Mouse (Mus musculus) midbrain, postnatal 0 days (tissue): Measurements from ENCODE around the gene Tekt3. TPM values are rescaled to one million over a fixed set of nuclear protein-coding genes. Genes with fewer than 3 reads are reported as not detected.

ENCODE experiments used
- ATAC-seq: fragments of 200-750 bp; cut with Nextera tagmentation; 2 replicates; pipeline ENCODE4 v1.8.0; 2017; ENCODE audit warnings: moderate number of reproducible peaks, mild to moderate bottlenecking, moderate TSS enrichment, moderate library complexity; ENCODE audit not compliant: low FRiP score
- DNase-seq: peaks from one replicate; pipeline ENCODE4 v3.0.0-alpha.2; 2015; ENCODE audit warnings: low spot score
- H3K27ac ChIP-seq: fragments of 300-500 bp; sonication (generic); 2 replicates; pipeline ENCODE4 v1.5.1; 2014; ENCODE audit warnings: low read depth, mild to moderate bottlenecking, low read length, mixed read lengths
- H3K27me3 ChIP-seq: fragments of 300-500 bp; sonication (generic); 2 replicates; pipeline ENCODE4 v1.6.1; 2014; ENCODE audit warnings: low read length, control low read depth, mixed read lengths; ENCODE audit not compliant: insufficient read depth
- H3K36me3 ChIP-seq: fragments of 300-500 bp; sonication (generic); 2 replicates; pipeline ENCODE4 v1.6.1; 2014; ENCODE audit warnings: low read length, control low read depth, mixed read lengths; ENCODE audit not compliant: insufficient read depth
- H3K4me1 ChIP-seq: fragments of 300-500 bp; sonication (generic); 2 replicates; pipeline ENCODE4 v1.6.1; 2014; ENCODE audit warnings: mild to moderate bottlenecking, control low read depth, antibody characterized with exemption, low read length, mixed read lengths; ENCODE audit not compliant: insufficient read depth
- H3K4me2 ChIP-seq: fragments of 300-500 bp; sonication (generic); 2 replicates; pipeline ENCODE4 v1.6.1; 2014; ENCODE audit warnings: low read depth, mild to moderate bottlenecking, low read length, mixed read lengths; ENCODE audit not compliant: poor library complexity, severe bottlenecking
- H3K4me3 ChIP-seq: fragments of 300-500 bp; sonication (generic); 2 replicates; pipeline ENCODE4 v1.5.1; 2014; ENCODE audit warnings: low read depth, mild to moderate bottlenecking, low read length, moderate library complexity
- H3K9ac ChIP-seq: fragments of 300-500 bp; sonication (generic); replicated peaks from 2 replicates; pipeline ENCODE4 v1.6.1; 2014; ENCODE audit warnings: mild to moderate bottlenecking, low read length, moderate library complexity, mixed read lengths; ENCODE audit not compliant: poor library complexity, severe bottlenecking
- H3K9me3 ChIP-seq: fragments of 300-500 bp; sonication (generic); 2 replicates; pipeline ENCODE4 v1.6.1; 2016; ENCODE audit warnings: low read length, control low read depth
- CTCF ChIP-seq: IDR thresholded peaks from 2 replicates; pipeline ENCODE4 v1.5.1; 2016; ENCODE audit warnings: antibody characterized with exemption, mild to moderate bottlenecking
- WGBS: fragments of 180-500 bp; shearing (Covaris S2); extraction: QIAGEN DNeasy Blood & Tissue Kit; methylation state at CpG from one replicate; pipeline ENCODE4 v1.1.7; 2014; 5-methylcytosine and 5-hydroxymethylcytosine counted together
- polyA plus RNA-seq: library from polyadenylated mRNA; unstranded; fragments of >200 nt; fragmentation: Nextera tagmentation; extraction: Ambion mirVana; gene quantifications from 2 replicates; pipeline ENCODE4 v1.2.1, GENCODE M21; 2015
- total RNA-seq: library from RNA; depleted of rRNA; stranded (reverse); fragments of >200 nt; gene quantifications from 2 replicates; pipeline ENCODE4 v1.2.3, GENCODE M21; 2014

Tekt3 gene
- total and polyA plus RNA-seq, 2 experiments from 2014 or later = 0.20 TPM; not detected in 1

DNA sequence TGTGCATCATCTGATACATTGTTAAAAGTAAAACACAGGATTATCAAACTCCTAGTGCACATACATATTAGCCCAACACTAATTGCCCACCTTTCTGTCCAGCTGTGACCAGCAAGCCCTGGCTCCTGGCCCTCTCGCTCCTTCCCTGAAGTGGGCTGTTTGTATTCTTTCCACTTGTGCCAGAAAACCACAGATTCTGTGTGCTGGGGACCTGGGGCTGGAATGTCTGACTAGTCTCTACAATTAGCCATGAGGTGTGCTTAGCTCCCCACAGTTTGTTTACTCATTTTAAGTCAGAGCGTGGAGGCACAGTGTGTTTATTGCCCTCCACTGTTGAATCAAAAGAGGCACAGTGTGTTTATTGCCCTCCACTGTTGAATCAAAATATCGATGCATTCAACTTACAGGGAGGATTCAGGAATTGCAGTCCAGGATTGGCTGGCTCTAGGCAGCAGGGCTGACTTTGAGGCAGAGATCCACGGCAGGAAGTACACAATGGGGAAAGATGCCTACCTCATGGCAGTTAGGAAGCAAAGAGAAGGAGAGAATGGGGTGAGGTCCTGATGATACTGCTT is 61.4 kb downstream of the Tekt3 start:
- Histone ChIP-seq H3K4me1 (no peaks in the 10 kb centered on the region), H3K4me3 (no peak overlapping the region), H3K36me3 (no peaks in the 10 kb centered on the region), H3K9ac (no peak overlapping the region), H3K4me2 (no peak overlapping the region), H3K27ac (no peak overlapping the region), H3K27me3 (no peaks in the 10 kb centered on the region), H3K9me3 (no peaks in the 10 kb centered on the region)
- 61% methylated on average over 4 of the region's 4 CpGs for WGBS
- no peak for TF ChIP-seq CTCF
- ATAC-seq = no peak
- no peak for DNase-seq

GRCm38 (mm10) chr11:63124316-63124715 is 62.9 kb downstream of the Tekt3 start:
- 0 out of 2 replicates have a peak, but pooled peaks have one; percentile 32 for TF ChIP-seq CTCF
- DNase-seq (no peak), ATAC-seq (no peak)
- Histone ChIP-seq H3K4me3 (no peak overlapping the region), H3K9ac (no peak overlapping the region), H3K27ac (no peak overlapping the region), H3K4me2 (no peak overlapping the region), H3K36me3 (no peaks in the 10 kb centered on the region), H3K27me3 (peaks cover 3% of the 10 kb centered on the region; the same call in 1 of the 2 replicates), H3K9me3 (no peaks in the 10 kb centered on the region), H3K4me1 (no peaks in the 10 kb centered on the region)
- WGBS = 20% methylated on average over 4 of the region's 4 CpGs

- no peak overlapping the region for H3K9ac ChIP-seq
- H3K36me3 ChIP-seq = no peaks in the 10 kb centered on the region
- no peak for TF ChIP-seq CTCF
- peaks cover 16% of the 10 kb centered on the region for H3K27me3 ChIP-seq
- no peaks in the 10 kb centered on the region for H3K9me3 ChIP-seq
- WGBS = 71% methylated on average over 5 of the region's 5 CpGs
- H3K4me1 ChIP-seq = peaks cover 4% of the 10 kb centered on the region; the same call in 1 of the 2 replicates
- DNase-seq (no peak), ATAC-seq (no peak)
- no peak overlapping the region for H3K4me2 ChIP-seq
- H3K27ac ChIP-seq = no peak overlapping the region
- H3K4me3 ChIP-seq = no peak overlapping the region
These were observed 64.5 kb downstream of the Tekt3 start for GRCm38 (mm10) chr11:63125832-63126456.

GRCm38 (mm10) chr11:63126976-63127375 is 65.5 kb downstream of the Tekt3 start:
- DNase-seq (no peak), ATAC-seq (no peak)
- H3K9ac ChIP-seq = no peak overlapping the region
- peaks cover 24% of the 10 kb centered on the region for H3K27me3 ChIP-seq
- H3K4me3 ChIP-seq = no peak overlapping the region
- H3K9me3 ChIP-seq = no peaks in the 10 kb centered on the region
- no peak for TF ChIP-seq CTCF
- no peak overlapping the region for H3K27ac ChIP-seq
- H3K4me2 ChIP-seq = no peak overlapping the region
- WGBS = 79% methylated on average over 8 of the region's 8 CpGs
- H3K36me3 ChIP-seq = no peaks in the 10 kb centered on the region
- peaks cover 10% of the 10 kb centered on the region; the same call in 1 of the 2 replicates for H3K4me1 ChIP-seq

- Histone ChIP-seq H3K36me3 (no peaks in the 10 kb centered on the region), H3K27ac (no peak overlapping the region), H3K9me3 (no peaks in the 10 kb centered on the region), H3K27me3 (peaks cover 25% of the 10 kb centered on the region), H3K4me1 (peaks cover 13% of the 10 kb centered on the region; the same call in 1 of the 2 replicates), H3K9ac (no peak overlapping the region), H3K4me3 (no peak overlapping the region), H3K4me2 (no peak overlapping the region)
- ATAC-seq (no peak), DNase-seq (no peak)
- 86% methylated on average over 4 of the region's 4 CpGs for WGBS
- TF ChIP-seq CTCF = no peak
These were observed 66.1 kb downstream of the Tekt3 start for GRCm38 (mm10) chr11:63127513-63127912.

- H3K27ac ChIP-seq = no peak within 1 kb of the TSS
- 67% methylated on average over 2 of the region's 2 CpGs for WGBS
- no peak within 1 kb of the TSS for H3K4me2 ChIP-seq
- H3K27me3 ChIP-seq = peaks cover 32% of the 10 kb centered on the region
- no peaks in the 10 kb centered on the region for H3K36me3 ChIP-seq
- DNase-seq (no peak), ATAC-seq (no peak)
- no peaks in the 10 kb centered on the region for H3K9me3 ChIP-seq
- no peak within 1 kb of the TSS for H3K9ac ChIP-seq
- no peak within 1 kb of the TSS for H3K4me3 ChIP-seq
- H3K4me1 ChIP-seq = peaks cover 18% of the 10 kb centered on the region; the same call in 1 of the 2 replicates
- no peak for TF ChIP-seq CTCF
These were observed 67.3 kb downstream of the Tekt3 start, which contains the start of gene Pmp22 for GRCm38 (mm10) chr11:63128784-63129183. Gene Pmp22 (plus strand): TSS chr11:63128982.
